ENCODE assay signal across 8 mouse cellular contexts in genomic region chr11:5181850-5182404, GRCm38 (mm10). TPM values are rescaled to one million over a fixed set of nuclear protein-coding genes. Genes with fewer than 3 reads are reported as not detected.
DNase-seq lines count a peak whose midpoint lies in the region; ATAC-seq lines count a peak whose summit lies in the region.

No protein-coding gene starts in this region.

- peaks cover 11% of the 10 kb centered on the region for H3K4me1 ChIP-seq in forebrain, embryonic 13.5 days
- peaks cover 5% of the 10 kb centered on the region; the same call in 1 of the 2 replicates for H3K4me1 ChIP-seq in forebrain, embryonic 16.5 days (replicated peaks; ENCODE audit: control insufficient read depth, insufficient read depth, low read length)

- 22% methylated on average over 13 of the region's 13 CpGs for WGBS in forebrain, embryonic 13.5 days
- 20% methylated on average over 13 of the region's 13 CpGs for WGBS in forebrain, embryonic 16.5 days

- DNase-seq in c-Kit-positive CD71-positive TER-119-positive erythroid progenitor cells, embryonic 14.5 days (ENCODE audit: low spot score), result peak; percentile 60
- DNase-seq in induced T-regulatory cell, adult 2 months (ENCODE audit: low read depth), result peak; percentile 94
- DNase-seq in left cerebral cortex, adult 18-20 months (ENCODE audit: low spot score in 2 of 2), result peak; percentile 77 to 87
- DNase-seq in spleen, postnatal 10 days (ENCODE audit: low spot score in 2 of 2), result peak; percentile 82 to 89

- no peak overlapping the region for H3K4me2 ChIP-seq in forebrain, embryonic 13.5 days
- no peak overlapping the region for H3K4me2 ChIP-seq in forebrain, embryonic 16.5 days (ENCODE audit: low read length)

- no peak overlapping the region for H3K9ac ChIP-seq in forebrain, embryonic 13.5 days
- H3K9ac ChIP-seq in forebrain, embryonic 16.5 days (replicated peaks; ENCODE audit: low read depth, low read length), result no peak overlapping the region

- H3K36me3 ChIP-seq in forebrain, embryonic 13.5 days (ENCODE audit: poor library complexity, severe bottlenecking), result no peaks in the 10 kb centered on the region
- no peaks in the 10 kb centered on the region for H3K36me3 ChIP-seq in forebrain, embryonic 16.5 days (ENCODE audit: control insufficient read depth, insufficient read depth)

- no peak overlapping the region for H3K4me3 ChIP-seq in forebrain, embryonic 13.5 days
- no peak overlapping the region for H3K4me3 ChIP-seq in forebrain, embryonic 16.5 days (replicated peaks; ENCODE audit: low read length)

- ATAC-seq in forebrain, embryonic 13.5 days, result no peak
- no peak for ATAC-seq in forebrain, embryonic 16.5 days
- ATAC-seq in frontal cortex, adult (ENCODE audit: low TSS enrichment), result peak; percentile 64; the same call in 1 of the 2 replicates
- peak; percentile 81 for ATAC-seq in megakaryocyte-erythroid progenitor cell, adult 5-6 weeks (replicated peaks; ENCODE audit: low FRiP score, low TSS enrichment, poor library complexity, severe bottlenecking)

- H3K9me3 ChIP-seq in forebrain, embryonic 13.5 days (replicated peaks), result no peaks in the 10 kb centered on the region
- no peaks in the 10 kb centered on the region for H3K9me3 ChIP-seq in forebrain, embryonic 16.5 days (ENCODE audit: control insufficient read depth, low read length)

- H3K27me3 ChIP-seq in forebrain, embryonic 13.5 days, result no peaks in the 10 kb centered on the region
- no peaks in the 10 kb centered on the region for H3K27me3 ChIP-seq in forebrain, embryonic 16.5 days (replicated peaks; ENCODE audit: control insufficient read depth, insufficient read depth, low read length)

- H3K27ac ChIP-seq in forebrain, embryonic 13.5 days, result peak overlapping the region; percentile 48; the same call in 1 of the 2 replicates
- H3K27ac ChIP-seq in forebrain, embryonic 16.5 days (ENCODE audit: low read length), result no peak overlapping the region

RNA-seq across cellular contexts. Expression of gene Emid1, which starts 29.9 kb away (rescaled TPM):
- polyA plus RNA-seq in forebrain, embryonic 13.5 days (2015; fragmentation: Nextera tagmentation; extraction: Ambion mirVana), result 14.9 and 18.8 TPM in 2 replicates
- polyA plus RNA-seq in forebrain, embryonic 16.5 days (2015; fragmentation: Nextera tagmentation; extraction: Ambion mirVana), result 22.4 and 27.3 TPM in 2 replicates
- 1 to 10 TPM; 3.6 to 5.3 TPM for total RNA-seq in left cerebral cortex, adult 18-20 months (2021)
- total RNA-seq in megakaryocyte-erythroid progenitor cell, adult 5-6 weeks (2014; fragmentation: Nextera tagmentation), result 3.2 and 4.9 TPM in 2 replicates
- 3.4 and 5.2 TPM in 2 replicates for total RNA-seq in megakaryocyte-erythroid progenitor cell, adult 5-6 weeks (2017)

Comparison
In these comparisons a context has a peak if more than half of its experiments do, and no peak if none do; other contexts are left out.
1. ATAC-seq: peak in frontal cortex, adult (single experiment) and megakaryocyte-erythroid progenitor cell, adult 5-6 weeks (single experiment); none in forebrain, embryonic 13.5 days (single experiment) and forebrain, embryonic 16.5 days (single experiment).
2. Peak in every context shown above with its lines, with median percentiles within 50 percentile points of each other: DNase-seq.